Comparison of ENCODE assay signal across 8 mouse cellular contexts in the genomic region with DNA sequence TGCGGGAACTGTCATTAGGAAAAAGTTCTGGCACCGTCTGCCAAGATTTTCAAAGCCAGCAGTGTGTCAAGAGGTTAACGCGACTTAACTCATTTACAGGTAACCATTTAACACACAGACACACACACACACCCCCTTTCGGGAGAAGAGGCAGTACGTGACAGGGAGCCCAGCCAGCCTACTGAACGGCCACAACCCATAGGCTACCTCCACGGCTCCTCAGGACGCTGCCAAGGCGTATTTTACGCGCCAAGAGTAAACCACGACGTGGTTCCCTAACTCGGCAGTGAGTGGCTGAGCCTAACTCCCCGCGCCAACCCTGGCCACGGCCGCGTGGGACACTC. TPM values are rescaled to one million over a fixed set of nuclear protein-coding genes. Genes with fewer than 3 reads are reported as not detected.
DNase-seq lines count a peak whose midpoint lies in the region; ATAC-seq and TF ChIP-seq lines count a peak whose summit lies in the region.

No protein-coding gene starts in this region.

- H3K9ac ChIP-seq in forebrain, embryonic 12.5 days = peak overlapping the region; percentile 99
- H3K9ac ChIP-seq in liver, embryonic 15.5 days = peak overlapping the region; percentile 87

- TF ChIP-seq CTCF in C2C12 (IDR thresholded peaks at IDR 0.05; ENCODE audit: control insufficient read depth, insufficient read depth, insufficient read length) = no peak

- intact Hi-C loops in gastrocnemius, postnatal 36 days (cut with DNase I) = loop anchor here (10.0 kb wide), 1 partner anchor 711 kb away; no protein-coding TSS in a partner anchor

- H3K4me1 ChIP-seq in forebrain, embryonic 12.5 days = peaks cover 53% of the 10 kb centered on the region
- peaks cover 82% of the 10 kb centered on the region for H3K4me1 ChIP-seq in liver, embryonic 15.5 days (replicated peaks)

- DNase-seq in frontal cortex, postnatal 14 days (ENCODE audit: low spot score in 2 of 2) = no peak
- DNase-seq in layer of hippocampus, postnatal 10 days (ENCODE audit: low spot score in 2 of 2) = no peak
- DNase-seq in gastrocnemius, postnatal 36 days = no peak
- no peak for DNase-seq in right cerebral cortex, adult 2 months (ENCODE audit: low spot score in 2 of 2)

- H3K79me2 ChIP-seq in C2C12 (ENCODE audit: control insufficient read depth, insufficient read depth) = peaks cover 56% of the 10 kb centered on the region

- H3K4me2 ChIP-seq in forebrain, embryonic 12.5 days = peak overlapping the region; percentile 94
- H3K4me2 ChIP-seq in liver, embryonic 15.5 days = peak overlapping the region; percentile 85

- H3K27ac ChIP-seq in forebrain, embryonic 12.5 days = peak overlapping the region; percentile 91
- H3K27ac ChIP-seq in liver, embryonic 15.5 days (replicated peaks) = peak overlapping the region; percentile 81

- no peaks in the 10 kb centered on the region for H3K27me3 ChIP-seq in C2C12 (ENCODE audit: control insufficient read depth, insufficient read depth, insufficient read length)
- no peaks in the 10 kb centered on the region for H3K27me3 ChIP-seq in forebrain, embryonic 12.5 days
- no peaks in the 10 kb centered on the region for H3K27me3 ChIP-seq in liver, embryonic 15.5 days

- WGBS in forebrain, embryonic 12.5 days = under 1% methylated on average over 20 of the region's 20 CpGs
- WGBS in liver, embryonic 15.5 days (ENCODE audit: insufficient replicate concordance) = under 1% methylated on average over 20 of the region's 20 CpGs

- ATAC-seq in frontal cortex, adult (ENCODE audit: low TSS enrichment) = peak; percentile 26; the same call in 1 of the 2 replicates
- peak; percentile 64; the same call in 1 of the 2 replicates for ATAC-seq in forebrain, embryonic 12.5 days (ENCODE audit: low FRiP score)
- ATAC-seq in liver, embryonic 15.5 days (ENCODE audit: insufficient read depth) = peak; percentile 48

- peak overlapping the region; percentile 80 for H3K4me3 ChIP-seq in C2C12 (ENCODE audit: insufficient read depth, poor library complexity, severe bottlenecking)
- peak overlapping the region; percentile 86 for H3K4me3 ChIP-seq in forebrain, embryonic 12.5 days (replicated peaks)
- H3K4me3 ChIP-seq in liver, embryonic 15.5 days (replicated peaks) = peak overlapping the region; percentile 81

- H3K9me3 ChIP-seq in forebrain, embryonic 12.5 days = no peaks in the 10 kb centered on the region
- no peaks in the 10 kb centered on the region for H3K9me3 ChIP-seq in liver, embryonic 15.5 days (replicated peaks)

- H3ac ChIP-seq in C2C12 (ENCODE audit: control insufficient read depth, insufficient read length, low read depth) = peak overlapping the region; percentile 93

- H3K79me3 ChIP-seq in C2C12 (ENCODE audit: low read depth) = peaks cover 54% of the 10 kb centered on the region

- peaks cover 71% of the 10 kb centered on the region for H3K36me3 ChIP-seq in C2C12 (ENCODE audit: control insufficient read depth, insufficient read depth)
- peaks cover 69% of the 10 kb centered on the region for H3K36me3 ChIP-seq in forebrain, embryonic 12.5 days (replicated peaks)
- peaks cover 71% of the 10 kb centered on the region for H3K36me3 ChIP-seq in liver, embryonic 15.5 days (replicated peaks)

TF ChIP-seq in C2C12, 6 proteins besides CTCF, POLR2A, EP300 and RAD21:
- TF ChIP-seq USF1 (IDR thresholded peaks at IDR 0.05; ENCODE audit: low read depth) = no peak
- TF ChIP-seq MYOG (IDR thresholded peaks at IDR 0.05; ENCODE audit: control insufficient read depth, extremely low read depth, insufficient read length) = no peak
- no peak for TF ChIP-seq CEBPB (IDR thresholded peaks at IDR 0.05; ENCODE audit: low read depth)
- no peak for TF ChIP-seq FOSL1 (IDR thresholded peaks at IDR 0.05; ENCODE audit: insufficient read depth, low read length, poor library complexity, severe bottlenecking)
- no peak for TF ChIP-seq MAX (IDR thresholded peaks at IDR 0.05)
- TF ChIP-seq MYOD1 (IDR thresholded peaks at IDR 0.05; ENCODE audit: control insufficient read depth, insufficient read length, low read depth) = no peak

RNA-seq across cellular contexts. Expression of gene Rps15a, which starts 0.5 kb away (rescaled TPM):
- 2,212 TPM for polyA plus RNA-seq in C2C12 (2012; fragmentation: generic; extraction: Trizol)
- 576 and 579 TPM in 2 replicates for polyA plus RNA-seq in forebrain, embryonic 12.5 days (2016; fragmentation: Nextera tagmentation; extraction: Ambion mirVana)
- 326 and 394 TPM in 2 replicates for polyA plus RNA-seq in liver, embryonic 15.5 days (2015; fragmentation: Nextera tagmentation; extraction: Ambion mirVana)
- total RNA-seq in layer of hippocampus, postnatal 10 days (2021) = 100 to 1,000 TPM; 514 TPM
- 100 to 1,000 TPM; 374 to 433 TPM for total RNA-seq in gastrocnemius, postnatal 36 days (2021)

RNA-seq across cellular contexts. Expression of gene Arl6ip1, which starts 14.0 kb away (rescaled TPM):
- polyA plus RNA-seq in C2C12 (2012; fragmentation: generic; extraction: Trizol) = 257 TPM
- 624 and 683 TPM in 2 replicates for polyA plus RNA-seq in forebrain, embryonic 12.5 days (2016; fragmentation: Nextera tagmentation; extraction: Ambion mirVana)
- polyA plus RNA-seq in liver, embryonic 15.5 days (2015; fragmentation: Nextera tagmentation; extraction: Ambion mirVana) = 250 and 334 TPM in 2 replicates
- total RNA-seq in layer of hippocampus, postnatal 10 days (2021) = 100 to 1,000 TPM; 225 to 227 TPM
- total RNA-seq in gastrocnemius, postnatal 36 days (2021) = 1 to 10 TPM; 8.5 TPM
